Mouse (Mus musculus) spleen, adult 12 weeks (tissue): Measurements from ENCODE around the gene Ldb3.

Experiments
- DNase-seq: peaks from one replicate; pipeline ENCODE4 v3.0.0; 2022; ENCODE audit warnings: low spot score

Ldb3 gene

DNA sequence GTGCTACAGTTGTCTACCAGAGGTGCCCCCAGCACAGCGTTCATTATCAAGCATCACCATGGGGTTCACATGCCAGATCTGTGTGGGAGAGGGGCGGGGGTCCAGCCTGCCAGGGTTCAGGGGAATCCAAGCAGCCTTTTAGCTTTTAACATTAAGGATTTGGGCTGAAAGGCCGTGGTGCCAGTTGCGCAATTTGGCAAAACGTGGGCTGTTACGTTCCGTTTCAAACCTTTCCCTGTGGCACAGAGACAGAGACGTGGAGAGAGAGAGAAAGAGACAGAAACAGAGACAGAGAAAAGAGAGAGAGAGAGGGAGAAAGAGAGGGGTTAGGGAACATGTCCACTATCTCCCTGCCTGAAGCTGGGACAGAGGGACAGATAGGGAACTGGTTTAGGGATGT lies 26.8 kb downstream of the Ldb3 start:
- no peak for DNase-seq

DNA sequence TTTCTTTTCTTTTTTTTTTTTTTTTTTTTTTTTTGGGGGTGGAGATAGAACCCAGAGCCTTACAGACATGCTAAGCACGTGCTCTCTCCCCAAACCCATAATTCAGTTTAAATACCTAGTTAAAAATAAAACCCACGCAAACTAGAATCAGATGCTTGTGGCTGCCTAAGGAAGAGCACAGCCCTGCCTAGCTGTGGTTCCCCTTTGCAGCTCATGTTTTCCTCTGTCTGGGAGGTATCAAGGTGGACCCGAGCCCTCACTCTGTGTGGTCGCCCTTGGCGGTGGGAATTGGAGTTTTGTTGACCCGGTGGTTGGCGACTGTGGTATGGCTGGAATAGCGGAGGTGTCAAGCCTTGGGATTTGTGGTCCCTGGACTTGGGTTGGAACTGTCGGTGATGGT lies 29.5 kb downstream of the Ldb3 start:
- DNase-seq, result no peak

DNA sequence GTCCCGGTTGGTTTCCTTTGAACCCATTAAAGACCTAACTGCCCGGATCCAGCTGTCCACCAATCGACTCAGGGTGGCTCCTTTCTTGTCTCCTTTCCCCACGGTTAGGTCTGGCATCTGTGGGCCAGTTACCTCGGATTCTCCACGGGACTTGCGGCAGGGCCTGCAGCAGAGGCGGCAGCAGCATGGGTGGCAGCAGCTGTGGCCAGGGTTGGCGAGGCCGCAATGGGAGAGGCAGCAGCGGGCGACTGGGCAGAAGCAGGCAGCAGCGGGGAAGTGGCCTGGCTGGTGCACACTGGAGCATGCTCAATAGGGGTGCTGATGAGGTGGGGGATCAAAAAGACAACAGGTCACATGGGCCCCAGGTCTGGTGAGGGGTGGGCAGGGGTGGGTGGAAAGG lies 33.3 kb downstream of the Ldb3 start:
- DNase-seq, result no peak

DNA sequence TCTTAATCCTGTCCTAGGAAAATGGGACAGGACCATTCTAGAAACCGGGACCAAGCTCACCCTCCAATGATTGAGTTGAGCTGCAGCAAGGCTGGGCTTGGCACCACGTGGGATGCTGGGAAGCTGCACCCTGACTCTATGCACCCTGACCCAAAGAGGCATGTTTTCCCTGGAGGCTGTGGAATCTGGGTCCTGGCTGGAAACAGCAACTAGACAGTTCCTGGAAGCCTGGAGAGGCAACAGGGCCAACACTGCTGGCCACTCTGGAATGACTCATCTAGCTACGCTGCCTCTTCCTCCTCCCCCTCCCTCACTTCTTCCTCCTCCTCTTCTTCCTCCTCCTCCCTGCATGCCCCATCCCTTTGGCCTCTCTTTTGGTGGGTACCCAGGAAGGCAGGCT lies 34.4 kb downstream of the Ldb3 start:
- DNase-seq, result no peak

DNA sequence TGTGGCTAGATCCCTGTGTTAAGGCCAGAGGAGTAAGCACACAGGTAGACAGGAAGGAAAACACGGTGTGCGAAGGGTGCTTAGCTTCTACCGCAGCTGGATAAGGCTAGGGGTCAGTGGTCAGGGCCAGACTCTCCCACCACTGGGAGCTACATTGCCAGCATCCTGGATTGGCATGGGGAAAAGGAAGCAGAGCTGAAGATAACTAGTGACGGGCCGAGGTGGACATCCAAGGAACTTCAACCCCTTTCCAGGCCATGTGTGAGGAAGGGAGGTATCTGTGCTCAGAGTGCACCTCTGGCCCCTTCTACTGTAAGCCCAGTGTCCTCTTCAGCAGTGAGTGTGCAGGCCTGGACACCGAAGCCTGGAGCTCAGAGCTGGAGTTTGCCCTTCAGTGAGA lies 35.0 kb downstream of the Ldb3 start:
- no peak for DNase-seq

DNA sequence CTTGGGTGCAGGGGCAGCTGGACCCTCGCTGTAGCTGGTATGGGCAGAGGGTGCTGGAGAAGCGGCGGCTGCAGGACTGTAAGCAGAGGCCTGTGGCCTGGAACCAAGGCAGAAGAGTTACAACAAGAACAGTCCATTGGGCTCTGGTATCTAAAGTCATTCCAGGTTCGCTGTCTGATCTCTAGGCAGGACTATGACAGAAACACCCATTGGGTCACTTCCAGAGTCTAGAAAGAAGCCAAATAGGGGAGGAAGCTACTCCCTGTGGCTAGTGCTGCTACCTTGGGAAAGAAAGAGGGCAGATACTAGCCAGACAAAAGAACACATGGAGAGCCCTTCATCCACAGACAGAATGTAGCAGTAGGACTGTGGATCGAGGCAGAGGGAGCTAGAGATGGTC lies 36.3 kb downstream of the Ldb3 start:
- no peak for DNase-seq

DNA sequence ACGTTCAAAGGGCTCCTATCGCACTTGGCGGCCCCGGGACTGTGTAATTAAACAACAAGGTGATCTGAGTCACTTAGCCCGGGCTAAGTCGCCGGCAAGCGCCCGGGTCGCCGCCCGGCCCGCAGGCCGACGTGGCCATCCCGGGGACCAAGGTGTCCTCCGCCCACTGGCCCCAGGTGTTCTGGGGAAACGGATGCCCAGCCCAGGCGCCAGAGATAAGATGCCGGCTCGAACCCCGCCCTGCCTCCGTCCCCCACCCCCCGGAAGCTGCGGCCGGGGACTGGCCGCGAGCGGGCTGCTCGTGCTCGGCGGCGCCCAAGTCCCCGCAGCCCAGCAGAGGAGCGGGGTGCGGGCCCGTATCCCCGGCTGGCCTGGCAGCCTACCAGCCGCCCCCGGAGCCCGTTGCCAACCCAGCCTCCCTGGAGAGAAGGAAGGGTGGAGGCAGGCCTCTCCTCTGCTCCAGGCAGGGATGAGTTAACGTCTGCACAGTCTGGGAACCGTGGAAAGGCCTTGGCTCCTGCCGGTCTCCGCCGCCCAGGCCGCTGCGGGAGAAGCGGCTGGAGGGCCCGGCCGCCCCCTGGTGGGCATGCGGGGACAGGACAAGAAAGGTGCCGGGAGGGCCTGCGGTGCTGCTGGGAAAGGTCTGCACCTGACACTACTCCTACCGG lies 39.3 kb downstream of the Ldb3 start:
- DNase-seq, result no peak

DNA sequence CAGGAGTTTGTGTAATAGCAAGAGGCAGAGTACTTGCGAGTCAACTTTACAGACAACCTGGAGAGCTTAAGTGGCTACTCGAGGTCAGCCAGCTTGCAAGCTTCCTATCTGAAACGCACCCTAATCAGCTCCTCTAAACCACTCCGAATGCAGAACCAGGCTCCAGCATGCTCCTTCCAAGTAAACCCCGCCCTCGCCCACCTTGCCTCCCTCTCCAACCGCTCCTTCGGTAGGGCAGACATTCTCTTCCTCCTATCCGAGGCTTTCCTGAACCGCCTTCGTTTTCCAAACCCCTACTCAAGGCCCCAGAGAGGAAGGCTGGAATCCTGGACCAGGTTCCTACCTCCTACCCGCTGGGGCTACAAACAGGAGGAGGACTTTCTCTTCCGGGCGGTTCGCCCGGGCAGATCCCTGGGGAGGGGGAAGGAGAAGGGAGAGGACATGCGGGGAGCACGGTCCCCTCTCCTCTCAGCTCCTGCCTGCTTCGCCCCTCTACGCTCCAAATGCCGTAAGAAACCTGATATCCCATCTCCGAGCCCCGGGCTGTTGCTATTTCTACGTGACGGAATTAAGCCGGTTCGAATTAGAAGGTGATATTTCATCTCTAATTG lies 40.0 kb downstream of the Ldb3 start:
- no peak for DNase-seq

DNA sequence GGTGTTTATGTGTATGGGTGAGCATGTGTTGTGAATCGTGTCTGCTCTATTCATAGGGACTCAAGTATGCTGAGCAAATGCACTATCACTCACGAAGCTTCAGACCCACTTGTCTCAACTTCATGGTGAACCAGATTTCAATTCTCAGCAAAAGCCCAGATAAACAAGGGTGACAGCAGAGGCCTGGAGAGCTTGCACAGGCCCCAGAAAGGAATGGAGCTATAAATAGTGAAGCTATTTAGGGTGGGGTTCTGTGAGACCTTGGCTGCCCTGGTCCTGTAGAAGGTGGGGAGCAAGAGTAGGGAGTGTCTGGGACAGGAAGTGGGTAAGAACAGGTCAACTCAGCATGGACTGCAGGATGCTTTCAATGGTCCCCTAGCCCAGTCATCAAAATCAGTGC lies 43.9 kb downstream of the Ldb3 start:
- DNase-seq, result no peak

DNA sequence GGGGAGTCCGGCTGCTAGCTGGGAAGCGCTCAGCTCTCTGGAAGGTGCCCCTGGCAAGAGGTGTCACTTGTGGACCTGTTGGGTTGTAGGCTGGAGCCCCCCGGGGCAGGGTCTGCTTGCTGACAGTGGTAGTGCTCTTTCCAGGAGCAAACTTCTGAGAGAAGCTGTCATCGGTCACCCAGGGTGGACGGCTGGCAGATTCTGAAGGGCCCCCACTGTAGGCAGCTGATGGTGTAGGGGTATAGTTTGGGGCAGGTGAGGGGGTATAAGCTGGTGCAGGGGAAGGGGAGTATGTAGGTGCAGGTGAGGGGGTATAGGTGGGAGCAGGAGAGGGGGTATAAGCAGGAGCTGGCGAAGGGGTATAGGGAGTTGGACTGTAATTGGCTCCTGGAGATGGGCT lies 44.5 kb downstream of the Ldb3 start:
- no peak for DNase-seq

DNA sequence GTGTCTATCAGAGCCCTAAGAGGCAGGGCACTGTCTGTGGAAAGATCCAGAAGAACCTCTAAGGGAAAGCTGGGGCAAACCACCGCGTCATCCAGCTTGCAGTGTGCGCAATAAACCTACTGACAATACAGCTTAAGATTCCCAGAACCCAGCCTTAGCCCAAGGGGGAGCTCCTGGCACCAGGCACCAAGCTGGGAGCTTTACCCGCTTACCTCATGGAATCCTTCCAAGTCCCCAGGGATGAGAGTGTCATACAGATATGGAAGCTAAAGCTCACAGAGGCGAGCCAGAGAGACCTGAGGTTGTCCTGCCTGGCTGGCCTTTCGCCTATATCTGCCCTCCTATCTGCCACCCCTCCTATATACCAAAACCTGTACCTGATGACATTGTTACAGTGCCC lies 44.9 kb downstream of the Ldb3 start:
- no peak for DNase-seq

DNA sequence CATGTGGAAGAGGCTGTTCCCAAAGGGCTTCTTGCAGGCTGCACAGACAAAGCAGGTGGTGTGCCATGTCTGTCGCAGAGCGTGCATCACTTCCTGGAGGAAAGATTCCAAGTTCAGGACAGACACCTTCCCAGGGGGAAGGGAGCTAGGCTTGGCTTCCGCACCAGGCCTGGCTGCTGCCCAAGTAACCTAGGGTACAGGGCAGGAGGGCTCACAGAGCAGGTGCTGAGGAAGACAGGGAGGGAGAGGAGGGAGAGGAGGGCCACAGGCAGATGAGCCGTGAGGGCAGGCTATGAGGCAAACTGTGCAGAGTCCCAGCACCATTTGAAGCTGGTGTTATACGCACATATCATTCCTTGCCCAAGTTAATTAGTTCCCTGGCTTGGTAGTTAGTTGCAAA lies 46.6 kb downstream of the Ldb3 start:
- DNase-seq, result no peak

DNA sequence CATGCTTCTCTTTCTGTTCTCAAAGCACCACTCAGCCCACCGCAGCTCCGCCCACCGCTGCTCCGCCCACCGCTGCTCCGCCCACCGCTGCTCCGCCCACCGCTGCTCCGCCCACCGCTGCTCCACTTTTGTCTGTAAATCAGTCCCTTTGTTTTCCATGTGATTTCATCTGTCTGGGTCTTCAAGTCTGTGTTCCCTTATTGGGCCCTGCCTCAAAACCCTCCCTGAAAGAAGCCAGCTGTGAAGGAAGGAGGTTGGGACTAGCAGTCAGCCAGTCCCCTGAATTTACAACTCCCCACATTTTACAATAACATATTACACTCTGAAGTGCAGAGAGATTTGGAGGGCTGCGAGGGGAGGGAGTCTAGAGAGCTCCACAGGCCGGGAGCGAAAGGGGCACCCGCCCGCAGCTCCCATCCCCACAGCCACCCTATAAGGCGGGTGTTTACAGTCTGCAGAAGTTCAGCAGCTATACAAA lies 47.8 kb downstream of the Ldb3 start:
- DNase-seq, result no peak

DNA sequence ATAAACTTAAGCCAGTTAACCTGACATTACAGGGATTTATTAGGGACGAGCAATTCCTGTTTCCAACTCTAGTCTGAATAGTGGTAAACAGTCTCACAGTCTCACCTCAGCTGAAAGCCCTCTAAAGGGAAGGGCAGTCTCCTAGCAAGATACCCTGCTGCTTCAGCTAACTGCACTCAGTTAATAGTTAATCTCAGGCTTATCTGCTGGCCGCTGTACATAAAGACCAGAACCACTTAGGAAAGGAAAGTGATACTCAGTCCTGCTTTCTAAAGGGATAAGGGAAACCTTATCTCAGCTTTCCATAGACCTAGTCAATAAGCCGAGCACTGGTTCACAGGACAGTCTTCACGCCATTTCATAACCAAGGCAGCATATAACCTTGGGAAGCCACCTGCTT lies 52.6 kb downstream of the Ldb3 start:
- no peak for DNase-seq

DNA sequence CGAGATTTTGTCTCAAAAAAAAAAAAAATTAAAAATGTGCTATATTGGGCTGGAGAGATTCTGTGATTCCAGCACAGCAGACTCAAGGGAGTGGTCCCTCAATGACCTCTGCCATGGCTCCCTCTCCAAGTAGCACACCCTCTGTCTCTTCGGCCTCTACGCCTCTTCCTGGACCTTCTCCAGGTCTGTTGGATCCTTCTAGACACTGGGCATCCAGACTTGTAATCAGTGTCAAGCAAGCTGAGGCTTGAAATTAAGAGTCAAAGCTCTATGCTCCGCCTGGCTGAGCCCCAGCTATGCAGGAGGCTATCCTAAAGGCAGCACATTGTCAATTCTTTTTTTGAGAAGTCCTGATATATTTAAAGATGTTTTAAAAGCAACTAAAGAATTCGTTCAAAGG lies 54.9 kb downstream of the Ldb3 start:
- no peak for DNase-seq

DNA sequence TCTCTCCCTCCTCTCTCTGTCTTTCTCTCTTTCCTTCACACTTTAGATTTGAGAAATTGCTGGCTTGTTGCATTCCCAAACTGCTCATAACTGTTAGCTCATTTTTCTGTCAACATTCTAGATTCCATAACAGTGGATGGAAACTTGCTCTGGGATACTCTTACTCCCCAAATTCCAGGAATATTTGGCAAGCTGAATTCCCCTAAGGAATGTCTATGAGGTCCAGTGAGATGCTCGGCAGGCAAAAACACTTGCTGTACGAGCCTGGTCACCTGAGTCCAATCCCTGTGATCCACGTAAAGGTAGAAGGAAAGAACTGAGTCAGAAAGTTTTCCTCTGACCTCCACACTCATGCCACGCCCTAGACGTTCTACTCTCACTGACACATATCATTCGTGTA lies 55.9 kb downstream of the Ldb3 start:
- no peak for DNase-seq

DNA sequence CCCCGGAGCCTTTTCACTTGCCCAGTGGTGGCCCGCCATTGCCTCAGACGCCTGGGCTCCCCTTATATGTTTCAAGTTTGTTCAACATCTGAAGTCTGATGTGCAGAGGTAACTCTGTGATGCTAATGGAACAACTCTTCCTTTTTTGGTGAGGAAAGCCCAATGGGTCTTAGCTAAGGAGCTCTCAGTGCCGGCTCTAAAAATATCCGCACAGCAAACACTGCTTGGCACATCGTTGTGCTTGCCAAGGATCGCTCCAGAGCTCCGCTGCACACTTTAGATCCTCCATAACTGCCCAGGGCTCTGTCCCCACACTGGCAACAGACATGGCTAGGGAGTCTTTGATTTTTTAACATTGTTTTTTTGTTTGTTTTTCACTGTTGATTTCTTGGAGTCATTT lies 59.7 kb downstream of the Ldb3 start:
- DNase-seq, result no peak

DNA sequence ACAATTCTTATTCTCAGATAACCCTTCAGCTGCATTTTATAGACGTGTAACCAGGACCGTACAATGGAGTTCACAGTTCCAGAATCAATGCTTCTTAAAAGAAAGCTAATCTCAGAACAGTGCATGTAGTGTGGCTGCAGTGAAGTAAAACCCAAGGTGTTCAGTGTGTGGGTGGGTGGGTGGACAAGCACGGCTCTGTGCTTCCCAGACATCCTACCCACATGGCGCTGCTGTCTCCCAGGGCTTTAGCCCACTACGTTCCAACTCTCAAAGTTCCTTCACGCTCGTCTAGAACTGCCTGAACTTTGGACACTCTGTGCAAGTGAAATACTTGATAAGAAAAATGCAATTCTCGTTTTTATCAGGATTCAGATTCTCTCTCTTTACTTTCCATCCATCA lies 65.8 kb downstream of the Ldb3 start, which contains the start of gene 9230112D13Rik:
TSS of gene 9230112D13Rik (minus strand) at position 101 of the 400 bp plus-strand sequence.
- no peak for DNase-seq

DNA sequence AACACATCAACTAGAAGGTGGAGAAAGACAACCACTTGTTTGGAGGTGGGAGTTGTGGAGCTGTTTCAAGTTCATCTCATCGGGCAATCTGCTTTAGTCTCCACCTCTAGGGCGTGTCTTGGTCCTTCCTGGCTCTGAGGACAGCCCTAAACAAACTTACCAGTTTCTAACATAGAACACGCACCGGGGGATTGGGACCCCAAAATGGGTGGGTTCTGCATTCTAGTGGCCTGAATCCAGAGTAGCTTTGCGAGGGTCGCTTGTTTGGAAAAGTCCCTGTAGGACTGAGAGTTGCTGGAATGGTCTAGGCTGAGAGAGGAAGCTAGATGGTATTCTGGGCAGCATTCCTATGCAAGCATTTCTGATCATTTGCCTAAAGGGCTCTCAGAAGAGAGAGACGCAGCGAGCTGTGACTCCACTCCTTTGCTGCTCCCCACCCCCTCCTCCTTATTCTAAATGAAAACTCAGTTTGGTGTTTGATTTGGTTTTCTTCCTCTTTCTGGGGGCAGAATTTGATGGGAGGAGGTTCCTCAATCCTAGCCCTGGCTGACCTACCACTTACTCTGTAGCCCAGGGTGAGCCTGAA lies 70.4 kb downstream of the Ldb3 start:
- DNase-seq, result no peak

DNA sequence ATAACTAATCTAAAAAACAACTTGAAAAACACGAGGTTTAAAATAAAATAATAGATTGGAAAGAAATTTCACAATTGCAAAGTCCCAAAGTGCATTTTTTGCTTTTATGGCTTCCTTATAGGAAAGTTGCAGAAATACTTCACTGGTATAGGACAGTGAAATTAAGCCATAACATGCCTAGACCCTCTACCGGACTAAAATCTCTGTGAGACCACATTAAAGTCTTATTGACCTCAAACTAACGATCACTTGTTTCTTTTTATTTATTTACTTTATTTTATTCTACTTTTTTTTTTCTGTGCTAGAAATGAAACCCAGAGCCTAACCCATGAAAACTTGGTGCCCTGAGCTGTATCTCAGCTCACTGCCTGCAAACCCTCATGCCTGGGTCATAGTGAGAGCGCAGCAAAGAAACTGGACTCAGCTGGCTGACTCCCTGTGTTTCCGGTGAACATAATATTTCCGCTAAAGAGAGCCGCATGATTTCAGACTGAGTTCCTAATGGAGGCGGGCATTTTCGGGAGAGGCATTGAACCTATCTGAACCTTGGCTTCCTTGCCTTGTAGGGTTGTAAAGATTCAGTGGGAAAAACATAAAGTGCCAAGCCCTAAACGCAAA lies 71.4 kb downstream of the Ldb3 start:
- DNase-seq, result no peak

DNA sequence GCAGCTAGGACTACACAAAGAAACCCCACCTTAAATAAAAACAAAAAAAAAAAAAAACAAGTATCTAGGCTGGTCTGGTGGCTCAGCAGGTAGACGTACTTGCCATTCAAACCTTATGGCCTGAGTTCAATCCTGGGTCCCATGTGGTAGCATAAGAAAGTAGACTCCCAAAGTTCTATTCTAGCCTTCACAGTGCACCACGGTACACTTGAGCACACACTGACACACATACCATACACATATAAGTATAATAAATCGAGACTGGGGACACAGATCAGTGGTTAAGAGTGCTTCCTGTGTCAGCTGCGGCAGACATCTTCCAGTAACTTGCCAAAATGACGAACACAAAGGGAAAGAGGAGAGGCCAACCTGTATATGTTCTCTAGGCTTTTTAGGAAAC lies 72.6 kb downstream of the Ldb3 start:
- no peak for DNase-seq

DNA sequence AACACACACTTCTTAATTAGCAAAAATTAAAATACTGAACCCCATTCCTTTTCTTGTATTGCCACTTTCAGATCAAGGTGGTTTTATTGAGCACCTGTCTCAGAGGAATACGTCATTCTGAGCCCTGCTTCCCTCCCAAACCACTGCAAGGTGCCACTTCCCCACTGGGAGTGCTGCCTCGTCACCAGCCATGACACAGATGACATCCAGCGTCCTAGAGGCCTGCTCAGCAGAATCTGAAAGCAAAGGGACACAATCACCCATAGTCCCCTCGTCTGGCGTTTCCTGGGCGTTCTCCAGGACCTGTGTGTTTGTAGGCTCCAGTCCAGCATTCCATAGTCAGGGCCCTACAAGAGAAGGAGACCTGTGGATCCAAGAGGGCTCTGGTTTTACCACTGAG lies 74.4 kb downstream of the Ldb3 start:
- DNase-seq, result no peak

DNA sequence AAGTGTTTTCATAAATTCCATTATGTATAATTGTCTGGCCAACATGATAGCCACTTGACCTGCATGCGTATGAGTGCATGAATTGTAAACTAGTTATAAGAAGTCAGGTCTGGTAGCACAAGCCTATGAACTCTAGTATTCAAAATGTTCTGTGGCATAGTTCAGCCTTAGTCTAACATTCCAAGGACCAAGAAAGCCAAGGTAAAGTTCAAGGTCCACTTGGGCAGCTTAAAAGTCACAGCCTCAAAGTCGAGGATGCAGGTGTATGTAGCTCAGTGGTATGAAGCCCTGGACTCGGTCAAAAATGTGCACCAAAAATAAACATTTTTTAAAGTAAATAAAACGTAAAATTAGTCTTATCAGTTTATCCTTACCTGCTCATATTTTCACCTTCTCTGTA lies 75.9 kb downstream of the Ldb3 start:
- DNase-seq, result no peak
